Mouse (Mus musculus): ENCODE results near the gene Sirt4.

DNA sequence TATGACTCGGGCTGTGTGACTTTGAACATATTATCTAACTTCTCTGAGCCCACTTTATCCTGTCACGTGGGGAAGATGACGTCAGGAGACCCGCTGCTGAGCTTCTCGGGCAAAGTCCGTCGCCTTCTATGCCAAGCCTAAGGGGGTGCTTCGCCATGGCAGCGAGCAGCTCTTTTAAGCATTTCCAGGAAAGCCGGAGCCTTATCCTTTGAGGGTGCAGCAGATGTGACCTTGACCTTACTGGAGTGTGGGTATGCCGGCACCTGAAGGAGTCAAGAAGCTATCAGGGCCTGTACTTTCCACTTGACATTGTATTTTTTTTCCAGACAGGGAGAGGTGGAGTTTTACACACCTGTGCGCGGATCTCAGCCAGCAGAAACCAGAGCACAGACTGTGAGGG, 25.6 kb downstream of the Sirt4 start:
- TF ChIP-seq CTCF (IDR thresholded peaks at IDR 0.05; ENCODE audit: low read depth) (no peak), EP300 (IDR thresholded peaks at IDR 0.05; ENCODE audit: low read depth) (no peak)
